Mouse (Mus musculus) kidney, adult 8-10 months (tissue): ENCODE data around the gene Hand1.
"Not testable (repeated sequence)": the region's sequence is repeated elsewhere in the genome, so short reads cannot be mapped to it uniquely, and the experiment has no call there.

Experiments used
- DNase-seq, 2 experiments: peaks; one replicate each; pipeline ENCODE4 v3.0.0; 2022

Hand1 gene

GRCm38 (mm10) chr11:57832552-57833201 is at the start of gene Hand1:
Hand1 (minus strand) TSS chr11:57832818.
- no peak for DNase-seq

GRCm38 (mm10) chr11:57876157-57876556 is 43.5 kb upstream of the Hand1 start:
- DNase-seq, result no peak

- DNase-seq, result no peak
Observed at GRCm38 (mm10) chr11:57873014-57873413, 40.4 kb upstream of the Hand1 start.

- peak in 1 of 2 experiments; percentile 9 for DNase-seq
Observed at GRCm38 (mm10) chr11:57868753-57869460, 36.3 kb upstream of the Hand1 start.

GRCm38 (mm10) chr11:57866466-57866865 is 33.8 kb upstream of the Hand1 start:
- no peak for DNase-seq

- no peak for DNase-seq
Observed at GRCm38 (mm10) chr11:57864577-57864976, 32.0 kb upstream of the Hand1 start.

GRCm38 (mm10) chr11:57862088-57862487 is 29.5 kb upstream of the Hand1 start:
- DNase-seq, result no peak

- no peak for DNase-seq
Observed at GRCm38 (mm10) chr11:57857709-57858108, 25.1 kb upstream of the Hand1 start.

- no peak for DNase-seq
Observed at GRCm38 (mm10) chr11:57853571-57853970, 21.0 kb upstream of the Hand1 start.

- DNase-seq, result no peak
Observed at GRCm38 (mm10) chr11:57850931-57851330, 18.3 kb upstream of the Hand1 start.

- no peak for DNase-seq
Observed at GRCm38 (mm10) chr11:57850298-57850697, 17.7 kb upstream of the Hand1 start.

GRCm38 (mm10) chr11:57847396-57847795 is 14.8 kb upstream of the Hand1 start:
- no peak for DNase-seq

- not testable (repeated sequence) for DNase-seq
Observed at GRCm38 (mm10) chr11:57846421-57847363, 14.1 kb upstream of the Hand1 start.

- no peak for DNase-seq
Observed at GRCm38 (mm10) chr11:57841391-57841790, 8.8 kb upstream of the Hand1 start.

GRCm38 (mm10) chr11:57840986-57841385 is 8.4 kb upstream of the Hand1 start:
- no peak for DNase-seq

- DNase-seq, result no peak
Observed at GRCm38 (mm10) chr11:57837861-57838680, 5.5 kb upstream of the Hand1 start.

GRCm38 (mm10) chr11:57836872-57837680 is 4.5 kb upstream of the Hand1 start:
- no peak for DNase-seq

GRCm38 (mm10) chr11:57836401-57836800 is 3.8 kb upstream of the Hand1 start:
- DNase-seq, result no peak

GRCm38 (mm10) chr11:57835931-57836330 is 3.3 kb upstream of the Hand1 start:
- DNase-seq, result no peak

GRCm38 (mm10) chr11:57835331-57835730 is 2.7 kb upstream of the Hand1 start:
- no peak for DNase-seq

- DNase-seq, result no peak
Observed at GRCm38 (mm10) chr11:57834031-57834430, 1.4 kb upstream of the Hand1 start.
